Mouse (Mus musculus) urinary bladder, postnatal 4 days (tissue): ENCODE results near the gene Rnf130.
"Not testable (repeated sequence)": the region's sequence is repeated elsewhere in the genome, so short reads cannot be mapped to it uniquely, and the experiment has no call there.

ENCODE experiments used
- DNase-seq, 2 experiments: peaks; one replicate each; pipeline ENCODE4 v3.0.0; 2021 to 2022; ENCODE audit warnings: low spot score in 2 of 2

The Rnf130 gene

GRCm38 (mm10) chr11:50086211-50086610 lies 61.1 kb downstream of the Rnf130 start:
- no peak for DNase-seq

GRCm38 (mm10) chr11:50089840-50090239 lies 64.7 kb downstream of the Rnf130 start:
- peak in 1 of 2 experiments; percentile 6 for DNase-seq

GRCm38 (mm10) chr11:50090982-50091675 lies 66.0 kb downstream of the Rnf130 start:
- DNase-seq = peak in 1 of 2 experiments; percentile 49

- peak in 1 of 2 experiments; percentile 5 for DNase-seq
Observed at GRCm38 (mm10) chr11:50091681-50092080, 66.5 kb downstream of the Rnf130 start.

GRCm38 (mm10) chr11:50095661-50096060 lies 70.5 kb downstream of the Rnf130 start:
- DNase-seq = peak in 1 of 2 experiments; percentile 46

- peak in 1 of 2 experiments; percentile 30 for DNase-seq
Observed at GRCm38 (mm10) chr11:50097091-50097490, 71.9 kb downstream of the Rnf130 start.

- DNase-seq = no peak
Observed at GRCm38 (mm10) chr11:50098961-50099481, 73.9 kb downstream of the Rnf130 start.

- no peak for DNase-seq
Observed at GRCm38 (mm10) chr11:50099692-50100091, 74.5 kb downstream of the Rnf130 start.

- DNase-seq = no peak
Observed at GRCm38 (mm10) chr11:50100548-50101307, 75.6 kb downstream of the Rnf130 start.

- DNase-seq = not testable (repeated sequence)
Observed at GRCm38 (mm10) chr11:50101962-50102361, 76.8 kb downstream of the Rnf130 start.

- no peak for DNase-seq
Observed at GRCm38 (mm10) chr11:50104016-50104415, 78.9 kb downstream of the Rnf130 start.

- no peak for DNase-seq
Observed at GRCm38 (mm10) chr11:50105237-50105636, 80.1 kb downstream of the Rnf130 start.

- DNase-seq = no peak
Observed at GRCm38 (mm10) chr11:50106024-50106423, 80.9 kb downstream of the Rnf130 start.

GRCm38 (mm10) chr11:50108823-50109244 lies 83.7 kb downstream of the Rnf130 start:
- DNase-seq = no peak

GRCm38 (mm10) chr11:50114329-50114728 lies 89.2 kb downstream of the Rnf130 start:
- DNase-seq = peak; percentile 42 to 72

- no peak for DNase-seq
Observed at GRCm38 (mm10) chr11:50122631-50123081, 97.5 kb downstream of the Rnf130 start.

- no peak for DNase-seq
Observed at GRCm38 (mm10) chr11:50127781-50128180, 102.6 kb downstream of the Rnf130 start.

- DNase-seq = peak; percentile 86 to 90
Observed at GRCm38 (mm10) chr11:50130811-50131766, 105.9 kb downstream of the Rnf130 start, which contains the start of gene Tbc1d9b. TSS of gene Tbc1d9b (plus strand) at chr11:50131396.

GRCm38 (mm10) chr11:50131801-50132201 lies 106.7 kb downstream of the Rnf130 start:
- no peak for DNase-seq

- no peak for DNase-seq
Observed at GRCm38 (mm10) chr11:50132265-50132664, 107.1 kb downstream of the Rnf130 start.

- DNase-seq = no peak
Observed at GRCm38 (mm10) chr11:50134136-50134859, 109.2 kb downstream of the Rnf130 start.
